Mouse (Mus musculus): Measurements from ENCODE around the gene Tmem150b.

DNA sequence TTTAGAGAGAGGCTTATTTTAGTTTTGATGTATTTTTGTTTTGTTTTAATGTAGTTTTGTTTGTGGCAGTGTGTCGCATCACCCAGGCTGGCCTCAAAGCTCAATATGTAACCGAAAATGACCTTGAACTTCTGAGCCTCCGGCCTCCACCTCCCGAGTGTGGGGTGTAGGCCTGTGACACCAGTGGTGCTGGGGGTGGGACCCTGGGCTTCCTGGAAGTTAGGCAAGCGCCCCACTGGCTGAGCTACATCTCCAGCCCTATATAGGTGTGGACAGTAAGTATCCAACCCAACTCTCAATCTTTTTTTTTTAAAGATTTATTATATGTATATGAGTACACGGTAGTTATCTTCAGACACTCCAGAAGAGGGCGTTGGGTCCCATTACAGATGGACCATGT lies 21.9 kb downstream of the Tmem150b start:
- no peak for TF ChIP-seq EP300 (IDR thresholded peaks at IDR 0.05; ENCODE audit: low read length)
- TF ChIP-seq SIN3A (IDR thresholded peaks at IDR 0.05; ENCODE audit: low read length), result no peak
